Mouse (Mus musculus) urinary bladder, adult 2 months (tissue): ENCODE data around the gene Zfp706. TPM values are rescaled to one million over a fixed set of nuclear protein-coding genes. Genes with fewer than 3 reads are reported as not detected.

ENCODE experiments used
- DNase-seq: peaks from one replicate; pipeline ENCODE4 v3.0.0; 2022; ENCODE audit warnings: low spot score
- polyA plus RNA-seq: library from polyadenylated mRNA; depleted of rRNA; stranded (reverse); fragments of >200 nt; gene quantifications from 2 replicates; pipeline ENCODE4 v1.2.3, GENCODE M21; 2012

Zfp706 gene
- polyA plus RNA-seq, 1 experiment = 100 TPM

GRCm38 (mm10) chr15:36977823-36978222 lies 29.8 kb downstream of the Zfp706 start:
- DNase-seq = no peak

- DNase-seq = no peak
These were observed 31.9 kb downstream of the Zfp706 start for GRCm38 (mm10) chr15:36975690-36976089.

DNA sequence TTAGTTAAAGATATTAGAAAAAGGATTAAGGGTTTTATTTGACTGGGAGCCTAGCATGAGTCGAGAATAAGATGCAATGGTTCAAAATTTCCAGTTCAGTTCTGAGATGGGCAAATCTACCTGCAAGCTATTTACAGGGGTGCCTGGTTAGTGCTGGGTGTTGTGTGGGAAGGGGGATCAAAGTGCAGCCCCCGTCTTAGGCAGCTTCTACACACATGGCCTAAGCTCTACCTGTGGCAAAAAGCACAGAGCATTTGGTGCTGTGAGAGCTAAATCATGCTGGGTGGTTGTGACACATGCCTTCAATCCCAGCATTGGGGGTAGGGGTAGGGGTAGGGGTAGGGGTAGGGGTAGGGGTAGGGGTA lies 32.3 kb downstream of the Zfp706 start:
- DNase-seq = no peak

DNA sequence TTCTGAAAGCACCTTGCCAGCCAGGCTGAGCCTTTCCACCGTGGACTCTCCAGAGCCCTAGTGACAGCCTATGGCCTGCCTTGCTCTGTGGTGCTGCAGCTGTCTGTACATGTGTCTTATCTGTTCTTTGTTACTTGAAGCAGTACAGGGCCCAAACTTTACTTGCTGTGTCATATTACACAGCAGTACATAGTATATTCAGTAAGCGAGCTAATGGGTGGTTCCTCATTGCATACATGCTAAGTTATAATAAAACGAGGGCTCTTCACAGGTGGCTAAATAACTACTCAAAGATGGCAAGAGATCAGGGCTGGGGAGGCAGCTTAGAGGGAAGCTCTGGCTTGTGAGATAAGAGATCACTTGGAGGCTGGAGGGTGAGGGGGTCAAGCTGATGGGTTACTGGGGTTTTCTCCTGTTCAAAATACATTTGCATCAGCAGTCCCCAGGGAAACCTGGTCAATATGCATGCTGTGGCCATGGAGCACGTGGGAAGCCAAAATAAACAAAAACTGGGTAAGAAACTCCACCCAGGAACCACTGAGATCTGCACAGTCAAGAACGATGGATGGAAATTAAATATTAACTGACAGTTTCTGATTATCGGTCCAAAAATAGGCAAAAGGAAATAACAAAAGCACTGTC lies 32.8 kb downstream of the Zfp706 start:
- DNase-seq = no peak

DNA sequence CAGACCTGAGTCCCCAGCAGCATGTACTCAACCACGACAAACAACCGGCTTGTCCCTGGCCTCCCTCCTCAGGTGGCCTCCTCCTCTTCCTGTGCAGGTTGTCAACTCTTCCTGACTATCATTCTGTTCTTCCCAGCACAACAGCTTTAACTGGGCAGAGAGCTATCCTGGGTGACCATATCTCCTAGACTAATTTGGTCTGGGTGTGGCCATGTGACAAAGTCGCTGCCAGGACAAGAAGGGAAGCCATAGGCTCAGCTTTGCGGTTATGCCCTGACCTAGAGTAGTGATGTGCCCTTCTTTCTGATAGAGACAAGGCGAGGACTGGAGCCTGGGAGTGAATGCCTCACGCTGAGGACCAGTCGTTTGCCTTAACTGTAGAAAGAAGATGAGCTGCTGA lies 33.9 kb downstream of the Zfp706 start:
- no peak for DNase-seq

DNA sequence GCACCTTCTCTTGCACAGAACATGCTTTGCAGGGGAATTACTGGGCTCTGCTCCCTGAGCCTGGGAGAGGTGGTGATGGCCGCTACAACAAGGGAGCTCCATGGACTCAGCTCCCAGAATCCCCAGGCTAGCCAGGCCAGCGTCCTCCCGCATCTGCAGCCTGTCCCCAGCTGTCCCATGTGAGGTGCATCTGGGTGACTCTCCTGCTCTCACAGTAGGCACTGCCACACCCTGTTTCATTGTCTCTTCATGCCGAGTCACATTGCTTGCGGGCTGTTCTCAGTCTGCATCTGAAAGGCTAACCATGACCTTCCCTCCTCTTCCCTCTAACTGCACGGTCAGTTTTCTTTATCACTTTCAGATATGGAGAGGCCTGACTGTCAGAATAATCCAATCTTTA lies 34.3 kb downstream of the Zfp706 start:
- DNase-seq = no peak

DNA sequence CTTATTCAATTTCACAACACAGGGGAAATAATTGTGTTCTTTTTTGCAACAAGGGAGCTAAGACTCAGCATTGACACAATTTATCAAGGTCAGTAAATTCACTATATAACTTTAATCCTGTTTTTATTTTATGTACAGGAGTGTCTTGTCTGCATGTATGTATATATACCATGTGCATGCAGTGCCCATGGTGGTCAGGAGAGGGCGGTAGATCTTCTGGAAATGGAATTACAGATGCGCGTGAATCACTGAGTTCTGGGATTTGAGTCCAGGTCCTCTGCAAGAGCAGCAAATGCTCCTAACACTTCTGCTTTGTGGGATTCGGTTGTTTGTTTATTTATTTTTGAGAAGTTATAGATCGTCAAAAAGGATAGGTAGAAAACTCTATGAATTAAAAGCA lies 37.8 kb downstream of the Zfp706 start:
- DNase-seq = no peak

GRCm38 (mm10) chr15:36968295-36968694 lies 39.3 kb downstream of the Zfp706 start:
- no peak for DNase-seq

DNA sequence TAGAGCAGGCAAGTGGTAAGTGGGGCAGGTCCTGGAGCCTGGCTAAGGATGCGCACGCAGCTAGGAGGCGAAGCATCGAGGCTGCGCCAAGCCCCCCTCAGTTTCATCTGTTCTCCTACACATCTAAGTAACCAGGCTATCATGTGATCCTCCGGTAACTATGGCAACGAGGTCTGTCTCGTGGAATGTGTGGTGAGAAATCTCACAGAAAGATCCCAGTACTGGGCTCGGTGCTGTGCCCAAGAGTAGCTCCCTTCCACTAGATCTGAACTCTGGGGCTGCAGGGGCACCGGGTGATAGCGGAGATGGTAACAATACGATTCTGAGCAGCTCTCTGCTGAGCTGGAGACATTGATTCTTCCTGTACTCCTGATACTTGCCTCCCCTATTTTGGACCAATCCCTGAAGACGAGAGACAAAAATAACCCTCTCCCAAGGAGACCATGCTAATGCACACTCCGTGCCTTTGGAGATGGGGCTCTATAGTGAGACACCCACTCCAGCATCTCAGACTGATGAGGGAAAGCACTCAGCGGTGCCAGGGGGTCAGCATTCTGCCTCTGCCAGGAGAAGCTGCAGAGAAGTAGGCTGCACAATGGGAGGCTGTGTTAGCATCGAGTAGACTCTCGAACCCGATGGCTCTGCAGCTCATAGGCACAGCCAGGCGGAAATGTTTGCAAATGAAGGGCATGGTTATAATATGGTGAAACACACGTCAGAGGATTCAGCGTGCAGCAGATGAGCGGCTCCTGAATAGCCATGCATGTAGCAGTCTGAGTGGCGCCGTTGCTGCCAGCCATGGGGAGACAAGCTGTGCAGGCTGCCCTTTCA lies 40.0 kb downstream of the Zfp706 start:
- no peak for DNase-seq

GRCm38 (mm10) chr15:36966940-36967339 lies 40.6 kb downstream of the Zfp706 start:
- DNase-seq = no peak

GRCm38 (mm10) chr15:36966466-36966865 lies 41.1 kb downstream of the Zfp706 start:
- DNase-seq = no peak

GRCm38 (mm10) chr15:36965743-36966142 lies 41.8 kb downstream of the Zfp706 start:
- no peak for DNase-seq

DNA sequence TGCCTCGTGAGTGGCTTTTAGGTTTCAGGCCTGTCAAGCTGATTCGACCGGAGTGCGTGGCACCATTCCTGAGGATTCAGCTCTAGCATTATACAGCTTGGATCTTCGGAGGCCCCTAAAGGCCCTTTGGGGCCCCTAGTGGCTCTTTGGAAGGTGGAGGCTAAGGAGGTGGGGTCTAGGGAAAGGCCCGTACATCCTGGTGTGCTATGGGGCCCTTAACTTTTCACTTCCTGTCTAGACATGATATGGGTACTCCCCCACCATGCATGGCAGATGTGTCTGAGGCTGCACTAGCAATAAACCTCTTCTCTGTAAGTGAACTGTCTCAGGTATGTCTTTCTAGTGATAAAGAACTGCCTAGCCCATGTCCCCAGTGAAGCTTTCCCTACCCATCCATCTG lies 44.6 kb downstream of the Zfp706 start:
- no peak for DNase-seq

- no peak for DNase-seq
These were observed 46.7 kb downstream of the Zfp706 start for GRCm38 (mm10) chr15:36960876-36961237.

DNA sequence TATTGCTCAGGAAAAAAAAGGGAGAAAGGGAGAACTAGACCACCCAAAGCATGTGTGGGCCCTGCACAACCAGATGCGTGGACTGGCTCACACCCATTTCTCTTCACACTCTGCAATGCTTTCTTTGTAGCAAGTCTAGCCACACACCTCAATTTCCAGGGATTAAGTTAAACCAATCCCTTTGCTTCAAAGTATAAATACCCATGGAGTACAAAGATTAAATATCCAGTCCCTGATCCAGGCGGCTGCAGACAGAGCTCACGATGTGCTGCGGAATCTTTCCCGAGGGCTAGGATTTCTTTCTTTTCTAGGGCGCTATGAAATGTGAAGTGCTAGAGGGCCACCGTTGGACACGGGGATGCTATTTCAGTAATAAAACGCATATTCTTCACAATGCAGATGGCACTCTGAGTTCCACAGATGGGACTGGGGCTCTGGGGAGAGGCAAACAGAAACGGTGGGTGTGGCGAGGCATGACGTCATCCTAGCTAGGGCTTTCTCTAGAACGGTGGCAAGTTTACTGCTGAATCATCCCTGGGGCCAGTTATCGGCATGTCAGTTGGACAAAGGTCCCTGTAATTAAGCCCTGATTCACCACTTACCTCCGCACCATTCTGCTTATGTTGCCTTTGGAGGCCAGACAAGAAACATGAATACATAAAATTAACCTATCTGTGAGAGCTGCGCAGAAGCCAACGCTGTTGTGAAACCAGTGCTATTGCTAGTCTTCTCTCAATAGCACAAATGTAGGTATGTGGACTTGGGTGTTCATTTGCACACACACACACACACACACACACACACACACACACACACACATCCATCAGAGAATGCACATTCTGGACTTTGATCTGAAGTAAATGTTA lies 47.3 kb downstream of the Zfp706 start:
- DNase-seq = peak; percentile 35

DNA sequence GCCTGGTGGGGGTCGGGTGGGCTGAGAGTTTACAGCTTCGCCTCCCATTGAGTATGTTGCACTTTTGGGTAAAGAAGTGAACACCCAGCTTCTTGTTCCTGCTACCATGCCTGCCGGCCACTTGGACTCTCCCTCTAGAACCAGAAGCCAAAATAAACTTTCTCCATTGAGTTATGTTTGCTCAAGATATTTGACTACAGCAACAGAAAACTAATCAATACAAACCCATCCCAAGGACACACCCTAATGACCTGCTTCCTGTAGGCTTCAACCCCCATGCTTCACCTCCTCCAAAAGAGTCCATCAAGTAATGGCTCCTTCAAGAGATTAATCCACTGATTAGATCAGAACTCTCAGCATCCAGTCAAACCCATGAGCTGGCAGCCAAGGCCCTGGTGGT lies 51.4 kb downstream of the Zfp706 start:
- no peak for DNase-seq

DNA sequence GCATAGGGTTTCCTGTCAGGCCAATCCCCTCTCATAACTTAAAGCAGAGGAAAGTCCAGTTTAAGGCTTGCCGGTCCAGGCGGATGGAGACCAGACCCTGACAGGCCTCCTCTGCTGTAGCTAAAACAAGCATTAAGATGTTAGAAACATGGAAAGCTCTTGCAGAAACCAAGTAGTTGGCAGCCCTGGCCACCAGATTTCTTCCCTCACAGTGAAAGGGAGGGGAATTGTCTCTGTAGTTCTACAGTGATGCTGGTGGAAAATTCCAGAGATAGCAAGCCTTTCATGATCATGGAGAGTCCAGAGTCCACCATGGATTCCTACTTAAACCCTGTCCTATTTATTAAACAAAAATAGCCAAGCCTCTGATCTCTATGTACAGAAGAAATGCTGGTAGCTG lies 57.3 kb downstream of the Zfp706 start:
- DNase-seq = no peak

GRCm38 (mm10) chr15:36948866-36949546 lies 58.6 kb downstream of the Zfp706 start:
- DNase-seq = no peak
